Mouse (Mus musculus) kidney, adult 2 months (tissue): Measurements from ENCODE around the gene E4f1.

ENCODE experiments used
- CTCF ChIP-seq: fragments of 200-500 bp; conservative IDR thresholded peaks from 2 replicates; pipeline ENCODE4 v1.5.1; 2011; ENCODE audit warnings: low read depth, mild to moderate bottlenecking, control low read depth, low read length, moderate library complexity, mixed read lengths; ENCODE audit not compliant: insufficient read depth, insufficient read length
- POLR2A ChIP-seq: fragments of 200-500 bp; IDR thresholded peaks from one replicate; pipeline ENCODE4 v1.6.1; 2011; ENCODE audit warnings: low read depth, low read length, control low read depth

GRCm38 (mm10) chr17:24475586-24475985 lies 5.5 kb upstream of the E4f1 start:
- no peak for TF ChIP-seq POLR2A
- no peak for TF ChIP-seq CTCF
